Mouse (Mus musculus) MEL (cell line): ENCODE data around the gene Erich6b.

ENCODE experiments used
- BHLHE40 ChIP-seq: IDR thresholded peaks from 2 replicates; pipeline ENCODE4 v1.6.1; 2012; ENCODE audit warnings: low read depth, mild to moderate bottlenecking, inconsistent platforms, low read length, improper control_type of control experiment, borderline replicate concordance
- CHD1 ChIP-seq: IDR thresholded peaks from 2 replicates; pipeline ENCODE4 v1.6.1; 2012; ENCODE audit warnings: low read depth, mild to moderate bottlenecking, inconsistent platforms, low read length, improper control_type of control experiment
- CTCF ChIP-seq, 3 experiments: IDR thresholded peaks in 2 of 3; conservative IDR thresholded peaks in 1 of 3; 2 replicates each; pipeline ENCODE4 v1.5.1; 2011 to 2012; ENCODE audit warnings: low read length in 3 of 3, low read depth in 2 of 3, mild to moderate bottlenecking in 2 of 3, improper control_type of control experiment in 1 of 3, inconsistent platforms in 1 of 3, mixed read lengths in 1 of 3, moderate library complexity in 1 of 3; ENCODE audit not compliant: control insufficient read depth in 1 of 3, insufficient read depth in 1 of 3, poor library complexity in 1 of 3, severe bottlenecking in 1 of 3
- ETS1 ChIP-seq: IDR thresholded peaks from 2 replicates; pipeline ENCODE4 v1.6.1; 2012; ENCODE audit warnings: low read depth, mild to moderate bottlenecking, inconsistent platforms, low read length, improper control_type of control experiment, moderate library complexity
- JUND ChIP-seq: IDR thresholded peaks from 2 replicates; pipeline ENCODE4 v1.6.1; 2011; ENCODE audit warnings: low read depth, mild to moderate bottlenecking, improper control_type of control experiment, low read length
- NRF1 ChIP-seq: IDR thresholded peaks from 2 replicates; pipeline ENCODE4 v1.6.1; 2014; ENCODE audit warnings: low read depth, mild to moderate bottlenecking, inconsistent platforms, low read length, improper control_type of control experiment, moderate library complexity; ENCODE audit not compliant: poor library complexity, insufficient read depth, severe bottlenecking
- POLR2A ChIP-seq, 2 experiments: IDR thresholded peaks; 2 replicates each; pipeline ENCODE4 v1.6.1; 2011 to 2012; ENCODE audit warnings: low read length in 2 of 2, mild to moderate bottlenecking in 2 of 2, control low read depth in 1 of 2, improper control_type of control experiment in 1 of 2, low read depth in 1 of 2, moderate library complexity in 1 of 2; ENCODE audit not compliant: control insufficient read depth in 1 of 2, insufficient read depth in 1 of 2, poor library complexity in 1 of 2
- TAL1 ChIP-seq: IDR thresholded peaks from 2 replicates; pipeline ENCODE4 v1.6.1; 2012; ENCODE audit warnings: mild to moderate bottlenecking, inconsistent platforms, low read length, moderate library complexity, mixed read lengths

GRCm38 (mm10) chr14:75697928-75698327 is 55.9 kb downstream of the Erich6b start:
- TF ChIP-seq TAL1: no peak
- no peak for TF ChIP-seq JUND
- no peak for TF ChIP-seq ETS1
- peak in 1 of 3 experiments; percentile 39; a peak in 2 of 6 replicates for TF ChIP-seq CTCF (IDR thresholded peaks at IDR 0.05 in 2 of 3, conservative IDR thresholded peaks at IDR 0.05 in 1 of 3; ENCODE audit: control insufficient read depth in 1 of 3, insufficient read depth in 1 of 3, low read depth in 2 of 3, low read length in 3 of 3, poor library complexity in 1 of 3, severe bottlenecking in 1 of 3)
- TF ChIP-seq NRF1: no peak
- no peak for TF ChIP-seq POLR2A (IDR thresholded peaks at IDR 0.05; ENCODE audit: control insufficient read depth in 1 of 2, insufficient read depth in 1 of 2, low read depth in 1 of 2, low read length in 2 of 2, poor library complexity in 1 of 2)
- TF ChIP-seq BHLHE40: no peak
- no peak for TF ChIP-seq CHD1
